Mouse (Mus musculus): Measurements from ENCODE around the gene Morc1. TPM values are rescaled to one million over a fixed set of nuclear protein-coding genes. Genes with fewer than 3 reads are reported as not detected.
A peak's percentile ranks its signal among the peaks of the same experiment; 100 is the strongest.

Morc1 gene
- polyA plus RNA-seq, 1 experiment = not detected

- Histone ChIP-seq H3K27me3 (ENCODE audit: control insufficient read depth, insufficient read depth, insufficient read length) (no peaks in the 10 kb centered on the region), H3K4me3 (no peak overlapping the region), H3K4me2 (ENCODE audit: low read depth) (no peak overlapping the region), H3K36me3 (ENCODE audit: control insufficient read depth, insufficient read depth) (no peaks in the 10 kb centered on the region), H3ac (ENCODE audit: control insufficient read depth, insufficient read length) (no peak overlapping the region), H3K79me2 (ENCODE audit: control insufficient read depth, insufficient read depth) (no peaks in the 10 kb centered on the region)
- no peak for TF ChIP-seq TCF12 (IDR thresholded peaks at IDR 0.05; ENCODE audit: insufficient read depth, poor library complexity, severe bottlenecking)
- no peak for TF ChIP-seq POLR2A (IDR thresholded peaks at IDR 0.05; ENCODE audit: insufficient read length, low read depth)
- TF ChIP-seq MYOG (IDR thresholded peaks at IDR 0.05; ENCODE audit: control insufficient read depth in 1 of 3, insufficient read depth in 1 of 3, insufficient read length in 2 of 3, low read depth in 2 of 3) = no peak
- TF ChIP-seq MAX (IDR thresholded peaks at IDR 0.05; ENCODE audit: low read depth) = no peak
- TF ChIP-seq CEBPB (IDR thresholded peaks at IDR 0.05; ENCODE audit: insufficient read depth, poor library complexity, severe bottlenecking) = no peak
These were observed 192.4 kb downstream of the Morc1 start for GRCm38 (mm10) chr16:48623447-48623846.

- Histone ChIP-seq H3ac (ENCODE audit: control insufficient read depth, insufficient read length) (no peak overlapping the region), H3K27me3 (ENCODE audit: control insufficient read depth, insufficient read depth, insufficient read length) (no peaks in the 10 kb centered on the region), H3K36me3 (ENCODE audit: control insufficient read depth, insufficient read depth) (no peaks in the 10 kb centered on the region), H3K4me2 (ENCODE audit: low read depth) (no peak overlapping the region), H3K4me3 (no peak overlapping the region), H3K79me2 (ENCODE audit: control insufficient read depth, insufficient read depth) (no peaks in the 10 kb centered on the region)
- no peak for TF ChIP-seq SRF (IDR thresholded peaks at IDR 0.05; ENCODE audit: control insufficient read depth, insufficient read length, low read depth)
- TF ChIP-seq USF1 (IDR thresholded peaks at IDR 0.05; ENCODE audit: low read depth) = no peak
- no peak for TF ChIP-seq E2F4 (IDR thresholded peaks at IDR 0.05; ENCODE audit: insufficient read depth)
- no peak for TF ChIP-seq MYOG (IDR thresholded peaks at IDR 0.05; ENCODE audit: control insufficient read depth in 1 of 3, insufficient read depth in 1 of 3, insufficient read length in 2 of 3, low read depth in 2 of 3)
- TF ChIP-seq POLR2A (IDR thresholded peaks at IDR 0.05; ENCODE audit: insufficient read length, low read depth) = no peak
- TF ChIP-seq MYOD1 (IDR thresholded peaks at IDR 0.05; ENCODE audit: control insufficient read depth in 1 of 3, insufficient read length in 2 of 3, low read depth in 2 of 3) = no peak
- no peak for TF ChIP-seq MAX (IDR thresholded peaks at IDR 0.05; ENCODE audit: low read depth)
- TF ChIP-seq TCF12 (IDR thresholded peaks at IDR 0.05; ENCODE audit: insufficient read depth, poor library complexity, severe bottlenecking) = no peak
- TF ChIP-seq POLR2AphosphoS2 (IDR thresholded peaks at IDR 0.05; ENCODE audit: insufficient read length, low read depth) = no peak
- no peak for TF ChIP-seq REST (IDR thresholded peaks at IDR 0.05; ENCODE audit: insufficient read depth, insufficient read length)
- TF ChIP-seq TCF3 (IDR thresholded peaks at IDR 0.05; ENCODE audit: insufficient read length, low read depth) = no peak
- TF ChIP-seq CEBPB (IDR thresholded peaks at IDR 0.05; ENCODE audit: insufficient read depth, poor library complexity, severe bottlenecking) = no peak
These were observed 195.1 kb downstream of the Morc1 start for GRCm38 (mm10) chr16:48626186-48626585.

- Histone ChIP-seq H3K27me3 (ENCODE audit: control insufficient read depth, insufficient read depth, insufficient read length) (no peaks in the 10 kb centered on the region), H3K4me2 (ENCODE audit: low read depth) (no peak overlapping the region), H3K4me3 (no peak overlapping the region), H3K79me2 (ENCODE audit: control insufficient read depth, insufficient read depth) (no peaks in the 10 kb centered on the region), H3K36me3 (ENCODE audit: control insufficient read depth, insufficient read depth) (no peaks in the 10 kb centered on the region), H3ac (ENCODE audit: control insufficient read depth, insufficient read length) (no peak overlapping the region)
- TF ChIP-seq POLR2AphosphoS2 (IDR thresholded peaks at IDR 0.05; ENCODE audit: insufficient read length, low read depth) = no peak
- no peak for TF ChIP-seq SRF (IDR thresholded peaks at IDR 0.05; ENCODE audit: control insufficient read depth, insufficient read length, low read depth)
- no peak for TF ChIP-seq MYOD1 (IDR thresholded peaks at IDR 0.05; ENCODE audit: control insufficient read depth in 1 of 3, insufficient read length in 2 of 3, low read depth in 2 of 3)
- no peak for TF ChIP-seq MAX (IDR thresholded peaks at IDR 0.05; ENCODE audit: low read depth)
- TF ChIP-seq TCF3 (IDR thresholded peaks at IDR 0.05; ENCODE audit: insufficient read length, low read depth) = no peak
- no peak for TF ChIP-seq CEBPB (IDR thresholded peaks at IDR 0.05; ENCODE audit: insufficient read depth, poor library complexity, severe bottlenecking)
- no peak for TF ChIP-seq E2F4 (IDR thresholded peaks at IDR 0.05; ENCODE audit: insufficient read depth)
- TF ChIP-seq REST (IDR thresholded peaks at IDR 0.05; ENCODE audit: insufficient read depth, insufficient read length) = no peak
- no peak for TF ChIP-seq POLR2A (IDR thresholded peaks at IDR 0.05; ENCODE audit: insufficient read length, low read depth)
- TF ChIP-seq USF1 (IDR thresholded peaks at IDR 0.05; ENCODE audit: low read depth) = no peak
- TF ChIP-seq TCF12 (IDR thresholded peaks at IDR 0.05; ENCODE audit: insufficient read depth, poor library complexity, severe bottlenecking) = no peak
These were observed 196.3 kb downstream of the Morc1 start for GRCm38 (mm10) chr16:48627296-48627695.

GRCm38 (mm10) chr16:48629710-48630109, 198.7 kb downstream of the Morc1 start:
- Histone ChIP-seq H3K79me2 (ENCODE audit: control insufficient read depth, insufficient read depth) (no peaks in the 10 kb centered on the region), H3K27me3 (ENCODE audit: control insufficient read depth, insufficient read depth, insufficient read length) (no peaks in the 10 kb centered on the region), H3K4me3 (no peak overlapping the region), H3ac (ENCODE audit: control insufficient read depth, insufficient read length) (no peak overlapping the region), H3K4me2 (ENCODE audit: low read depth) (no peak overlapping the region), H3K36me3 (ENCODE audit: control insufficient read depth, insufficient read depth) (no peaks in the 10 kb centered on the region)
- TF ChIP-seq POLR2AphosphoS2 (IDR thresholded peaks at IDR 0.05; ENCODE audit: insufficient read length, low read depth) (no peak), POLR2A (IDR thresholded peaks at IDR 0.05; ENCODE audit: insufficient read length, low read depth) (no peak), MYOG (IDR thresholded peaks at IDR 0.05; ENCODE audit: control insufficient read depth in 1 of 3, insufficient read depth in 1 of 3, insufficient read length in 2 of 3, low read depth in 2 of 3) (no peak), SRF (IDR thresholded peaks at IDR 0.05; ENCODE audit: control insufficient read depth, insufficient read length, low read depth) (no peak), TCF3 (IDR thresholded peaks at IDR 0.05; ENCODE audit: insufficient read length, low read depth) (no peak), TCF12 (IDR thresholded peaks at IDR 0.05; ENCODE audit: insufficient read depth, poor library complexity, severe bottlenecking) (no peak), MYOD1 (IDR thresholded peaks at IDR 0.05; ENCODE audit: control insufficient read depth in 1 of 3, insufficient read length in 2 of 3, low read depth in 2 of 3) (no peak), REST (IDR thresholded peaks at IDR 0.05; ENCODE audit: insufficient read depth, insufficient read length) (no peak), E2F4 (IDR thresholded peaks at IDR 0.05; ENCODE audit: insufficient read depth) (no peak), USF1 (IDR thresholded peaks at IDR 0.05; ENCODE audit: low read depth) (no peak), CEBPB (IDR thresholded peaks at IDR 0.05; ENCODE audit: insufficient read depth, poor library complexity, severe bottlenecking) (no peak), MAX (IDR thresholded peaks at IDR 0.05; ENCODE audit: low read depth) (no peak)

- no peak overlapping the region for H3K4me3 ChIP-seq
- no peaks in the 10 kb centered on the region for H3K79me2 ChIP-seq (ENCODE audit: control insufficient read depth, insufficient read depth)
- no peak overlapping the region for H3K4me2 ChIP-seq (ENCODE audit: low read depth)
- no peaks in the 10 kb centered on the region for H3K36me3 ChIP-seq (ENCODE audit: control insufficient read depth, insufficient read depth)
- no peak overlapping the region for H3ac ChIP-seq (ENCODE audit: control insufficient read depth, insufficient read length)
- H3K27me3 ChIP-seq (ENCODE audit: control insufficient read depth, insufficient read depth, insufficient read length) = no peaks in the 10 kb centered on the region
- no peak for TF ChIP-seq MYOG (IDR thresholded peaks at IDR 0.05; ENCODE audit: control insufficient read depth in 1 of 3, insufficient read depth in 1 of 3, insufficient read length in 2 of 3, low read depth in 2 of 3)
- TF ChIP-seq TCF12 (IDR thresholded peaks at IDR 0.05; ENCODE audit: insufficient read depth, poor library complexity, severe bottlenecking) = no peak
- peak in 2 of 3 experiments; percentile 11 to 29 for TF ChIP-seq MYOD1 (IDR thresholded peaks at IDR 0.05; ENCODE audit: control insufficient read depth in 1 of 3, insufficient read length in 2 of 3, low read depth in 2 of 3)
These were observed 199.4 kb downstream of the Morc1 start for GRCm38 (mm10) chr16:48630466-48630865.
